Mouse (Mus musculus) heart, embryonic 11.5 days (tissue): ENCODE data around the gene Mgat5. TPM values are rescaled to one million over a fixed set of nuclear protein-coding genes. Genes with fewer than 3 reads are reported as not detected.

Experiments used
- ATAC-seq: fragments of 200-750 bp; cut with Nextera tagmentation; replicated peaks from 2 replicates; pipeline ENCODE4 v1.8.0; 2017; ENCODE audit warnings: moderate library complexity; ENCODE audit not compliant: insufficient number of reproducible peaks, low FRiP score, low TSS enrichment
- H3K27ac ChIP-seq: fragments of 300-500 bp; sonication (generic); 2 replicates; pipeline ENCODE4 v1.5.1; 2014; ENCODE audit warnings: mild to moderate bottlenecking, low read depth, low read length
- H3K27me3 ChIP-seq: fragments of 300-500 bp; sonication (generic); 2 replicates; pipeline ENCODE4 v1.6.1; 2014; ENCODE audit warnings: mild to moderate bottlenecking, low read length, mixed read lengths; ENCODE audit not compliant: control insufficient read depth, insufficient read depth
- H3K36me3 ChIP-seq: fragments of 300-500 bp; sonication (generic); 2 replicates; pipeline ENCODE4 v1.6.1; 2014; ENCODE audit warnings: mild to moderate bottlenecking, low read length, moderate library complexity, mixed read lengths; ENCODE audit not compliant: control insufficient read depth, insufficient read depth
- H3K4me1 ChIP-seq: fragments of 300-500 bp; sonication (generic); 2 replicates; pipeline ENCODE4 v1.6.1; 2014; ENCODE audit warnings: low read length; ENCODE audit not compliant: control insufficient read depth, insufficient read depth
- H3K4me2 ChIP-seq: fragments of 300-500 bp; sonication (generic); 2 replicates; pipeline ENCODE4 v1.6.1; 2014; ENCODE audit warnings: mild to moderate bottlenecking, moderate library complexity
- H3K4me3 ChIP-seq: fragments of 300-500 bp; sonication (generic); 2 replicates; pipeline ENCODE4 v1.5.1; 2014; ENCODE audit warnings: low read depth, low read length
- H3K9ac ChIP-seq: fragments of 300-500 bp; sonication (generic); 2 replicates; pipeline ENCODE4 v1.6.1; 2014; ENCODE audit warnings: mild to moderate bottlenecking, low read depth, low read length, moderate library complexity
- H3K9me3 ChIP-seq: fragments of 300-500 bp; sonication (generic); replicated peaks from 2 replicates; pipeline ENCODE4 v1.6.1; 2016; ENCODE audit warnings: low read length; ENCODE audit not compliant: control insufficient read depth
- WGBS: fragments of 180-500 bp; shearing (Covaris S2); extraction: QIAGEN DNeasy Blood & Tissue Kit; methylation state at CpG from one replicate; pipeline ENCODE4 v1.1.7; 2014; ENCODE audit not compliant: insufficient replicate concordance; 5-methylcytosine and 5-hydroxymethylcytosine counted together
- polyA plus RNA-seq: library from polyadenylated mRNA; unstranded; fragments of >200 nt; fragmentation: Nextera tagmentation; extraction: Ambion mirVana; gene quantifications from 2 replicates; pipeline ENCODE4 v1.2.1, GENCODE M21; 2014

The Mgat5 gene
- polyA plus RNA-seq, 1 experiment from 2014 or later: 4.9 TPM

DNA sequence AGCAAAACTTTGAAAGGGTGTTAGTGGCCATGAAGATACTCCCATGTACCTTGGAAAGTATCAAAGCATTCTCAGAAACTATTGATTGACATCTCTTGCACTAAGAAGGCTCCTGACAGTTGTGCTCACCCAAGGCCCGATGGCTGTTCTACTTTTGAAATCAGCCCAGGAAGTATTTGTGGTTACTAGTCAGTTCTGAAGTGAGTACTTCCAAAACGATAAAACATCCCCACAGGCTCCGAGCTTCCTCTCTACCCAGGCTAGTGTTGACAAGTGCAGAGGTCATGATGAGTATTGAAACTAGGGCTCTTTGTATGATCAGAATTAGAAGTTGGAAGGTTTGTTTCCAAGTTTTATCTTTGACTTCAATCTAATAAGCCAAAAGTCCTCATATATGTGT, 92.0 kb downstream of the Mgat5 start:
- Histone ChIP-seq H3K4me3 (no peak overlapping the region), H3K27me3 (no peaks in the 10 kb centered on the region), H3K4me1 (no peaks in the 10 kb centered on the region), H3K36me3 (no peaks in the 10 kb centered on the region), H3K4me2 (no peak overlapping the region), H3K9me3 (no peaks in the 10 kb centered on the region), H3K9ac (no peak overlapping the region), H3K27ac (no peak overlapping the region)
- WGBS: 59% methylated on average over 3 of the region's 3 CpGs
- no peak for ATAC-seq

DNA sequence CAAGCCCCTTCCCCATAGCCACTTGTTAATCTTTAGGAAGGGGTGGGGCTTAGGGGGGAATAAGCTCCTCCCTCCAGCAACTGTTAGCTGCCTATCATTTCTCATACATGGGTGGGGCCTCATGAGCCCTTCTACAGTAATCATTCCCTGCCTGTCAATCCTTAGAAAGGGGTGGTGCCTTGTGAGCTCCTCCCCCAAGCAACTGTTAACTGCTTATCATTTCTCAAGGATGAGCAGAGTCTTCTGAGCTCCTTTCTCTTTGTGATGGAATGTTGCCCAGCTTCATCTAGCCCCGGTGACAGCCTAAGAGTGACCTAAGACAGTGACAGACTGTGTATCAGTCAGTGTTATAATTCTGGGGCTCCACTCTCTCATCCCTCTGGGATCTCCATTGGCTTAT, 95.0 kb downstream of the Mgat5 start:
- no peaks in the 10 kb centered on the region for H3K36me3 ChIP-seq
- H3K27me3 ChIP-seq: no peaks in the 10 kb centered on the region
- no peaks in the 10 kb centered on the region for H3K9me3 ChIP-seq
- H3K4me2 ChIP-seq: no peak overlapping the region
- WGBS: 78% methylated on average over 1 of the region's 1 CpGs
- no peak overlapping the region for H3K27ac ChIP-seq
- H3K4me1 ChIP-seq: peaks cover 9% of the 10 kb centered on the region
- H3K9ac ChIP-seq: no peak overlapping the region
- no peak overlapping the region for H3K4me3 ChIP-seq
- ATAC-seq: no peak

GRCm38 (mm10) chr1:127301038-127301437, 96.2 kb downstream of the Mgat5 start:
- no peak overlapping the region for H3K9ac ChIP-seq
- H3K4me3 ChIP-seq: no peak overlapping the region
- H3K9me3 ChIP-seq: no peaks in the 10 kb centered on the region
- no peak for ATAC-seq
- H3K27ac ChIP-seq: no peak overlapping the region
- 75% methylated on average over 6 of the region's 6 CpGs for WGBS
- peaks cover 9% of the 10 kb centered on the region for H3K4me1 ChIP-seq
- no peak overlapping the region for H3K4me2 ChIP-seq
- no peaks in the 10 kb centered on the region for H3K27me3 ChIP-seq
- H3K36me3 ChIP-seq: no peaks in the 10 kb centered on the region

DNA sequence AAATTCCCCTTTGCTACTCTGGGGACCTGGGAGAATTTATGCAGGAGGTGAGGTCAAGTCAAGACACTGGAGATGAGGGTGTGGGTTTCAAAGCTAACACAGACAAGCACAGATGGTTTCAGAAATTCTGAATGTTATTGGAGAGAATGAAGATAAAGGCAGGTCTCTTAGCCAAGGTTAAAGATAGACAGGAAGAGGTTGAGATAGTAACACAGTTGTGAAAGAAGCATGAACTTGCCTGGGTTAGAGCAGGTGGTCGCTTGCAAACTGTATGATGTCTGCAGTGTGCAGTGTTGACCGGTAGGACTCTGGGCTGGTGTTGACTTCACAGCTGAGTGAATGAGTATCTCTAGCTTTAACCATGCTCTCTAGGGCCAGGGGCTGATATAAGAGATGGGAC, 97.8 kb downstream of the Mgat5 start:
- Histone ChIP-seq H3K36me3 (no peaks in the 10 kb centered on the region), H3K9ac (no peak overlapping the region), H3K9me3 (no peaks in the 10 kb centered on the region), H3K4me1 (peaks cover 9% of the 10 kb centered on the region), H3K4me2 (no peak overlapping the region), H3K27me3 (no peaks in the 10 kb centered on the region), H3K27ac (no peak overlapping the region), H3K4me3 (no peak overlapping the region)
- ATAC-seq: no peak
- 67% methylated on average over 2 of the region's 2 CpGs for WGBS

DNA sequence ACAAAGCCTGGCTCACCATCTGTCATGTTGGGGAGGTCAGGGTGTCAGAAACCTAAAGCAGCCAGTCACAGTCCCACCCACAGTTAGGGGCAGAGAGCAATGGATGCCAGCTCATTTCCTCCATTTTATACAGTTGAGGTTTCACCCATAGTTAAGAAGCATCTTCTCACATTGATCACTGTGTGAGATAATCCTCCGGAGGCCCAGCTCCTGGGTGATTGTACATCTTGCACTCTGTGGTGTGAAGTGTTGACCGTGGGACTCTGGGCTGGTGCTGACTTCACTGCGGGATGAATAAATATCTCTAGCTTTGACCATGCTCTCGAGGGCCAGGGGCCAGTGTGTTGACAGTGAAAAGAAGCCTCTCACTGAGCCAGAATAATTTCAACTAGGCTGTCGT, 99.0 kb downstream of the Mgat5 start:
- H3K27me3 ChIP-seq: no peaks in the 10 kb centered on the region
- no peak overlapping the region for H3K9ac ChIP-seq
- no peaks in the 10 kb centered on the region for H3K9me3 ChIP-seq
- H3K4me3 ChIP-seq: no peak overlapping the region
- WGBS: 73% methylated on average over 5 of the region's 5 CpGs
- H3K36me3 ChIP-seq: no peaks in the 10 kb centered on the region
- no peak overlapping the region for H3K4me2 ChIP-seq
- peaks cover 9% of the 10 kb centered on the region for H3K4me1 ChIP-seq
- H3K27ac ChIP-seq: no peak overlapping the region
- ATAC-seq: no peak

DNA sequence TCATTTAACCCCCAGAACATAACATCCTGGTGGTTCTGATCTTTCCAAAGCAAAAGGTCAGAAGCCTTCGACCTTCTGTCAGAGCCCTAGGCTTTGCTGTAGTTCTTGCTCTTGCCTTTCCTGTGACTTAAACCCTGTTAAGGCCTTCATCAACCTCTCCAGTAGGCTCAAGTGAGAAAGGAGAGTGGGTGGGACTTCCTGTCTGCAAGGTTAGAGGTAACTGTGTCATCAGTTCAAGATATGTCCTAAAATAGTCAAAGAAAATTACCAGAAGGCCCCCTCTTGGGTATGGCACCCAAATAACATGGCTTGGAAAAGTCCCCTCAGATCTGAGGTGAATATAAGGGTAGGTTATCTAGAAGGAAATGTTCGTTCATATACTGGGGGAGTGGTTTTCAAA, 99.5 kb downstream of the Mgat5 start:
- Histone ChIP-seq H3K4me3 (no peak overlapping the region), H3K9me3 (no peaks in the 10 kb centered on the region), H3K27me3 (no peaks in the 10 kb centered on the region), H3K9ac (no peak overlapping the region), H3K27ac (no peak overlapping the region), H3K4me2 (no peak overlapping the region), H3K4me1 (peaks cover 9% of the 10 kb centered on the region), H3K36me3 (no peaks in the 10 kb centered on the region)
- 81% methylated on average over 2 of the region's 2 CpGs for WGBS
- ATAC-seq: no peak

DNA sequence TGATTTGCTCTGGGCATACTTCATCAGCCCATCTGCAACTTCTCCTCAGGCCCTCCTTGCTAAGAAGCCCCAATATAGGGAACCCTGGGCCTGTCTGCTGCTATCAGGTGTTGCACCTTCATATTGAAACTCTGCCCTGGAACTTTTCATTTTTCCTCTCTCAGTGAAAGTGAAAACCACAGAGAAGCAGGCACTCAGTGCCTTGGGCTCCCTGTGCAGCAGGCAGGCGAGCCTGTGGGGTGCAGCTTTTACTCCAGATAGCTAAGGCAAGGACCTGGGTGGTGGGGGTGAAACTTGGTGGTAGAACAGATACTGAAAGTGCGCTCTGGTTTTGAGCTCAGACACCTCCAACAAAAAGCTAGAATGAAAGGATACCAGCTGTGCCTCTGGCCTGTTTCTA, 100.8 kb downstream of the Mgat5 start:
- H3K9me3 ChIP-seq: no peaks in the 10 kb centered on the region
- no peak for ATAC-seq
- no peak overlapping the region for H3K4me3 ChIP-seq
- no peak overlapping the region for H3K27ac ChIP-seq
- H3K27me3 ChIP-seq: no peaks in the 10 kb centered on the region
- 84% methylated on average over 2 of the region's 2 CpGs for WGBS
- H3K36me3 ChIP-seq: no peaks in the 10 kb centered on the region
- peaks cover 9% of the 10 kb centered on the region for H3K4me1 ChIP-seq
- no peak overlapping the region for H3K9ac ChIP-seq
- no peak overlapping the region for H3K4me2 ChIP-seq

DNA sequence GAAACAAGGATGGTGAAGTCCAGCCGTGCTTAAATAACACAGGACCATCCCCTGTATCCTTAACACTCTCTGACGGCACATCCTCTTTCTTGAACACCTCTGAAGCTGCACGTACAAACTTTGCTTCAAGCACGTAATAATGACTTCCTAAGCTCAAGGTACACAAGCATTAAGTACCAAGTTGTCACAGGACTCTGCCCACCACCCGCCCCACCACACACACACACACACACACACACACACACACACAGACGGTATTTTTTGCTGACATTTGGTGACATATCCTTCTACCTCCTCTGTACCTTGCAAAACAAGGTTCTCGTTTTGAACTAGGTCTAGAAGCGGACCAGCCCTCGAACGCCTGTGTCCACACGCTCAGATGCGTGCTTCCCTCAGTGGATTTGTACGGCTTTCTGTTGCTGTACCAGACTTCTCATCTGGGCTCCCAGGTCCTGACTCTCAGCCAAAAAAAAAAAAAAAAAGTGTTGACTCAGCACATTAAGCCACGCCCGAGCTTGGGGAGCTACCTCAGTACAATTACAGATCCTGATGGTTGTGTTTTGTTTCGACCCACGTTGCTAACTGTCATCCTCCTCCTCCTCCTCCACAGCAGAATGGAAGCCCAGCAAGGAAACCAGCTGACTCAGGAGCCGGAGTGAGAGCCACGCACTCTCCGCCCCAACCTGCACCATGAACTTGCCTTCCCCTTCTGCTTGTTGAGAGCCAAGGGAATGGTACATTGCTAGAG, 101.4 kb downstream of the Mgat5 start:
- ATAC-seq: no peak
- WGBS: 84% methylated on average over 20 of the region's 20 CpGs
- H3K9me3 ChIP-seq: no peaks in the 10 kb centered on the region
- H3K9ac ChIP-seq: no peak overlapping the region
- no peaks in the 10 kb centered on the region for H3K36me3 ChIP-seq
- peaks cover 9% of the 10 kb centered on the region for H3K4me1 ChIP-seq
- H3K4me3 ChIP-seq: no peak overlapping the region
- no peaks in the 10 kb centered on the region for H3K27me3 ChIP-seq
- no peak overlapping the region for H3K27ac ChIP-seq
- H3K4me2 ChIP-seq: no peak overlapping the region

- no peaks in the 10 kb centered on the region for H3K27me3 ChIP-seq
- H3K9me3 ChIP-seq: no peaks in the 10 kb centered on the region
- ATAC-seq: no peak
- no peak overlapping the region for H3K27ac ChIP-seq
- no peak overlapping the region for H3K4me2 ChIP-seq
- H3K9ac ChIP-seq: no peak overlapping the region
- H3K36me3 ChIP-seq: no peaks in the 10 kb centered on the region
- no peak overlapping the region for H3K4me3 ChIP-seq
- WGBS: 93% methylated on average over 4 of the region's 4 CpGs
- H3K4me1 ChIP-seq: peaks cover 9% of the 10 kb centered on the region
Observed at GRCm38 (mm10) chr1:127307361-127307760, 102.5 kb downstream of the Mgat5 start.
